Mouse (Mus musculus): ENCODE measurements at regions not wholly inside any gene's neighbourhood (a gene's known extent, or its start where the extent isn't known, plus 50 kb on each side); places are given as distances from the start of the nearest gene placed in this dataset.

- TF ChIP-seq POLR2A (IDR thresholded peaks at IDR 0.05; ENCODE audit: borderline replicate concordance, extremely low read depth, insufficient read depth, insufficient read length, poor library complexity, severe bottlenecking): no peak
- no peak for TF ChIP-seq CTCF (IDR thresholded peaks at IDR 0.05; ENCODE audit: borderline replicate concordance, extremely low read depth, insufficient read depth, insufficient read length)
Observed at GRCm38 (mm10) chr7:69554776-69555175, 805.7 kb upstream of the Arrdc4 start.
